In the genomic region with DNA sequence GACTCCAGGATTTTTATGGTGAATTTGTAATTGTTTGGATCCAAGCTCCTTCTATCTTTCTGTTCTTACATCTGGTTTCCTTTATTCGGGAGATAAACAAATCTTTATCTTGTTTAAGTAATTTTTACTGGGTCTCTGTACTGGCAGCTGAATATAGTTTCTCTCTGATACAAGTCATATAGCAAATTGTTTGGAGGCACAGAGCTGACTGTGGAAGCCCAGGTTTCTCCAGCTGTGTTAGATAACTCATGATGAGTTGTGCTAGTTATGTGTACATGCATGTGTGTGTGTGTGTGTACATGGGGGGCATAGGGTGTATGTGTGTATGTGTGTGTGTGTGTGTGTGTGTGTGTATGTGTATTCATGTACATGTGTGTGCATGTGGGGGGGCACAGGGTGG, we compare ENCODE assay signal across 13 mouse cellular contexts.
"Had no signal": no experiment of that assay in that cellular context is flagged by ENCODE, and none has a peak within 500 bp of the region (broad histone marks: within the 10 kb centered on the region; RNA-seq: fewer than 3 reads in every experiment).

No protein-coding gene starts in this region.

- H3K9ac ChIP-seq: limb, embryonic 13.5 days; liver, embryonic 14.5 days; neural tube, embryonic 15.5 days had no signal

- H3K9me3 ChIP-seq: limb, embryonic 13.5 days; midbrain, embryonic 10.5 days; neural tube, embryonic 15.5 days had no signal

- H3K4me2 ChIP-seq: limb, embryonic 13.5 days; neural tube, embryonic 15.5 days had no signal

- H3K27me3 ChIP-seq: limb, embryonic 13.5 days had no signal

- H3K4me3 ChIP-seq: limb, embryonic 13.5 days; midbrain, embryonic 10.5 days; myocyte; neural tube, embryonic 15.5 days had no signal

- DNase-seq: kidney, postnatal 14 days; left cerebral cortex, postnatal 4 days; lung, adult 18-20 months; lung, postnatal 4 days; midbrain, embryonic 14.5 days; right cerebral cortex, adult 18-20 months; right cerebral cortex, postnatal 25 days; thymus, postnatal 36 days had no signal

- H3K27ac ChIP-seq: limb, embryonic 13.5 days; liver, embryonic 14.5 days; midbrain, embryonic 10.5 days; neural tube, embryonic 15.5 days had no signal

- H3K36me3 ChIP-seq: limb, embryonic 13.5 days; midbrain, embryonic 10.5 days; neural tube, embryonic 15.5 days had no signal
